Mouse (Mus musculus) liver, postnatal 0 days (tissue): ENCODE data around the gene Cux1. TPM values are rescaled to one million over a fixed set of nuclear protein-coding genes. Genes with fewer than 3 reads are reported as not detected.

Experiments used
- ATAC-seq: fragments of 200-750 bp; cut with Nextera tagmentation; 2 replicates; pipeline ENCODE4 v1.8.0; 2017; ENCODE audit warnings: mild to moderate bottlenecking, moderate library complexity
- DNase-seq: peaks from one replicate; pipeline ENCODE4 v3.0.0-alpha.2; 2016
- H3K27ac ChIP-seq: fragments of 300-500 bp; sonication (generic); 2 replicates; pipeline ENCODE4 v1.5.1; 2014; ENCODE audit warnings: antibody characterized with exemption, moderate library complexity, mild to moderate bottlenecking, low read depth
- H3K27me3 ChIP-seq: fragments of 300-500 bp; sonication (generic); 2 replicates; pipeline ENCODE4 v1.6.1; 2014; ENCODE audit warnings: low read length, control low read depth, mixed read lengths; ENCODE audit not compliant: insufficient read depth
- H3K36me3 ChIP-seq: fragments of 300-500 bp; sonication (generic); replicated peaks from 2 replicates; pipeline ENCODE4 v1.6.1; 2014; ENCODE audit warnings: mild to moderate bottlenecking, control low read depth, low read length, moderate library complexity, mixed read lengths; ENCODE audit not compliant: insufficient read depth
- H3K4me1 ChIP-seq: fragments of 300-500 bp; sonication (generic); 2 replicates; pipeline ENCODE4 v1.6.1; 2014; ENCODE audit warnings: antibody characterized with exemption, mild to moderate bottlenecking, control low read depth; ENCODE audit not compliant: insufficient read depth
- H3K4me2 ChIP-seq: fragments of 300-500 bp; sonication (generic); 2 replicates; pipeline ENCODE4 v1.6.1; 2014; ENCODE audit warnings: low read depth, mild to moderate bottlenecking, low read length, moderate library complexity, mixed read lengths
- H3K4me3 ChIP-seq: fragments of 300-500 bp; sonication (generic); 2 replicates; pipeline ENCODE4 v1.5.1; 2014; ENCODE audit warnings: low read depth, low read length
- H3K9ac ChIP-seq: fragments of 300-500 bp; sonication (generic); replicated peaks from 2 replicates; pipeline ENCODE4 v1.6.1; 2014; ENCODE audit warnings: mild to moderate bottlenecking, moderate library complexity
- H3K9me3 ChIP-seq: fragments of 300-500 bp; sonication (generic); 2 replicates; pipeline ENCODE4 v1.6.1; 2016; ENCODE audit warnings: mild to moderate bottlenecking, control low read depth, low read length, mixed read lengths
- CTCF ChIP-seq: sonication (generic); IDR thresholded peaks from 2 replicates; pipeline ENCODE4 v1.5.1; 2016; ENCODE audit warnings: antibody characterized with exemption, low read depth
- EP300 ChIP-seq: IDR thresholded peaks from 2 replicates; pipeline ENCODE4 v1.6.1; 2016; ENCODE audit warnings: antibody characterized with exemption, low read depth, mild to moderate bottlenecking
- WGBS: fragments of 180-500 bp; shearing (Covaris S2); extraction: QIAGEN DNeasy Blood & Tissue Kit; methylation state at CpG from one replicate; pipeline ENCODE4 v1.1.7; 2014; ENCODE audit not compliant: insufficient replicate concordance; 5-methylcytosine and 5-hydroxymethylcytosine counted together
- polyA plus RNA-seq: library from polyadenylated mRNA; unstranded; fragments of >200 nt; fragmentation: Nextera tagmentation; extraction: Ambion mirVana; gene quantifications from 2 replicates; pipeline ENCODE4 v1.2.1, GENCODE M21; 2015

Cux1 gene
- polyA plus RNA-seq, 1 experiment from 2014 or later = 10.7 TPM

- Histone ChIP-seq H3K36me3 (no peaks in the 10 kb centered on the region), H3K4me3 (no peak overlapping the region), H3K9me3 (no peaks in the 10 kb centered on the region), H3K4me1 (peaks cover 33% of the 10 kb centered on the region), H3K27me3 (no peaks in the 10 kb centered on the region), H3K27ac (no peak overlapping the region), H3K4me2 (no peak overlapping the region), H3K9ac (no peak overlapping the region)
- ATAC-seq = no peak
- DNase-seq = no peak
- TF ChIP-seq EP300 (no peak), CTCF (no peak)
- 79% methylated on average over 1 of the region's 1 CpGs for WGBS
Observed at GRCm38 (mm10) chr5:136469301-136469700, 98.0 kb downstream of the Cux1 start.

GRCm38 (mm10) chr5:136467360-136467999, 99.8 kb downstream of the Cux1 start:
- peaks cover 39% of the 10 kb centered on the region for H3K4me1 ChIP-seq
- no peaks in the 10 kb centered on the region for H3K27me3 ChIP-seq
- DNase-seq (peak; percentile 45), ATAC-seq (peak; percentile 70)
- TF ChIP-seq CTCF (peak; percentile 32), EP300 (no peak)
- H3K4me3 ChIP-seq = no peak overlapping the region
- H3K27ac ChIP-seq = 0 out of 2 replicates have a peak overlapping the region, but pooled peaks have one; percentile 5
- H3K9ac ChIP-seq = no peak overlapping the region; the same call in 1 of the 2 replicates
- WGBS = 33% methylated on average over 6 of the region's 8 CpGs
- no peak overlapping the region for H3K4me2 ChIP-seq
- no peaks in the 10 kb centered on the region for H3K9me3 ChIP-seq
- no peaks in the 10 kb centered on the region for H3K36me3 ChIP-seq

GRCm38 (mm10) chr5:136465770-136466406, 101.4 kb downstream of the Cux1 start:
- TF ChIP-seq CTCF (no peak), EP300 (no peak)
- H3K9ac ChIP-seq = no peak overlapping the region; the same call in 1 of the 2 replicates
- H3K36me3 ChIP-seq = no peaks in the 10 kb centered on the region
- H3K9me3 ChIP-seq = no peaks in the 10 kb centered on the region
- peaks cover 39% of the 10 kb centered on the region for H3K4me1 ChIP-seq
- ATAC-seq (no peak), DNase-seq (no peak)
- WGBS = 57% methylated on average over 11 of the region's 11 CpGs
- peak overlapping the region; percentile 1; the same call in 1 of the 2 replicates for H3K4me2 ChIP-seq
- H3K27me3 ChIP-seq = no peaks in the 10 kb centered on the region
- H3K4me3 ChIP-seq = no peak overlapping the region
- H3K27ac ChIP-seq = peak overlapping the region; percentile 49; the same call in 1 of the 2 replicates

GRCm38 (mm10) chr5:136465366-136465765, 101.9 kb downstream of the Cux1 start:
- Histone ChIP-seq H3K4me1 (peaks cover 39% of the 10 kb centered on the region), H3K9ac (no peak overlapping the region; the same call in 1 of the 2 replicates), H3K27me3 (no peaks in the 10 kb centered on the region), H3K9me3 (no peaks in the 10 kb centered on the region), H3K36me3 (no peaks in the 10 kb centered on the region), H3K4me3 (no peak overlapping the region), H3K27ac (peak overlapping the region; percentile 49; the same call in 1 of the 2 replicates), H3K4me2 (peak overlapping the region; percentile 1; the same call in 1 of the 2 replicates)
- ATAC-seq (no peak), DNase-seq (no peak)
- no peak for TF ChIP-seq CTCF
- no peak for TF ChIP-seq EP300
- 50% methylated on average over 5 of the region's 5 CpGs for WGBS

GRCm38 (mm10) chr5:136464849-136465248, 102.4 kb downstream of the Cux1 start:
- Histone ChIP-seq H3K4me1 (peaks cover 42% of the 10 kb centered on the region), H3K36me3 (no peaks in the 10 kb centered on the region), H3K27ac (peak overlapping the region; percentile 25; the same call in 1 of the 2 replicates), H3K4me3 (no peak overlapping the region), H3K9ac (no peak overlapping the region), H3K4me2 (0 out of 2 replicates have a peak overlapping the region, but pooled peaks have one; percentile 1), H3K27me3 (no peaks in the 10 kb centered on the region), H3K9me3 (no peaks in the 10 kb centered on the region)
- DNase-seq (no peak), ATAC-seq (no peak)
- no peak for TF ChIP-seq EP300
- WGBS = 71% methylated on average over 3 of the region's 3 CpGs

GRCm38 (mm10) chr5:136464128-136464527, 103.2 kb downstream of the Cux1 start:
- no peak for DNase-seq
- WGBS = 28% methylated on average over 2 of the region's 2 CpGs
- H3K9ac ChIP-seq = no peak overlapping the region
- H3K4me2 ChIP-seq = no peak overlapping the region
- TF ChIP-seq EP300 = 0 out of 2 replicates have a peak, but pooled peaks have one; percentile 21
- TF ChIP-seq CTCF = no peak
- ATAC-seq = no peak
- H3K9me3 ChIP-seq = no peaks in the 10 kb centered on the region
- no peaks in the 10 kb centered on the region for H3K36me3 ChIP-seq
- peaks cover 43% of the 10 kb centered on the region for H3K4me1 ChIP-seq
- H3K4me3 ChIP-seq = no peak overlapping the region
- no peaks in the 10 kb centered on the region for H3K27me3 ChIP-seq
- peak overlapping the region; percentile 25 for H3K27ac ChIP-seq
